Mouse (Mus musculus): ENCODE data around the gene Capn13.

The Capn13 gene

GRCm38 (mm10) chr17:73400862-73401261 lies at the start of gene Capn13:
Gene Capn13 (minus strand): TSS chr17:73400866.
- DNase-seq (ENCODE audit: low spot score), result no peak

GRCm38 (mm10) chr17:73449104-73449503 lies 48.4 kb upstream of the Capn13 start:
- DNase-seq (ENCODE audit: low spot score), result no peak

DNA sequence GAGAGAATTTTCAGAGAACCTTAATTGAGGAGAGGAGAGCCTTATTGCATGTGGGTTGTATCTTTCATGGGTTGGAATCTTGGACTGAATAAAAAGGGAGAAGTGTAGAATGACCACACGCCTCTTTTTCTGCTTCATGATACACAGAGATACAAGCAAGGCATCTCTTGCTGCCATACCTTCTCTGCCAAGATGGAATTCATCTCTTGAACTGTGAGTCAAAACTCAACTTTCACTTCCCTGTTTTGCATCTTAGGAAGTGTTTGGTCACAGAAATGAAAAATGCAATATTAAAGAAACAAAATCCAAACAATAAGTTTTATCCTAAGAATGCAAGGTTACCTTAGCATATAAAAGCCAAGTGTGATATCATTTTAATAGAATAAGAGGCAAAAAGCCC lies 40.1 kb upstream of the Capn13 start:
- no peak for DNase-seq (ENCODE audit: low spot score)

DNA sequence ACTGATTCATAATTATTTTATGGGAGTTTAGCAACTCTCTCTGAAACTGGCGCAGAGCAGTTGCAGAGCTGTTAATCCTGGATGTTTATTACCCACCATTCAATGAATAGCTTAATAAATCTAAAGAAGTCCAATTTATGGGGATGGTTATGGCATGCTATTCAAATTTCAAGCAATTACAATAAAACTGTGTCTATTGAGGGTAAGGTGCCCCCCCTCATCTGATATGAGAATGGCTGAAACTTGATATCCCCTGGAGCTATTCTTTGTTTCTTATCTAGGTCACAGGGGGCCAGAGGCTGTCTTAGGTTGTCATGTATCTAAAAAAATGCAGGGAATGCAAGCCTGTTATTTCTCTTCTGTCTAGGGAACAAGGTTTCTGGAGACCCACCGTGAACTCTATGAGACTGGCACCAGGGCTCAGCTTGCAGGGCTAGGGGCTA lies 31.9 kb upstream of the Capn13 start:
- no peak for DNase-seq (ENCODE audit: low spot score)

GRCm38 (mm10) chr17:73432058-73432457 lies 31.4 kb upstream of the Capn13 start:
- DNase-seq (ENCODE audit: low spot score), result no peak

DNA sequence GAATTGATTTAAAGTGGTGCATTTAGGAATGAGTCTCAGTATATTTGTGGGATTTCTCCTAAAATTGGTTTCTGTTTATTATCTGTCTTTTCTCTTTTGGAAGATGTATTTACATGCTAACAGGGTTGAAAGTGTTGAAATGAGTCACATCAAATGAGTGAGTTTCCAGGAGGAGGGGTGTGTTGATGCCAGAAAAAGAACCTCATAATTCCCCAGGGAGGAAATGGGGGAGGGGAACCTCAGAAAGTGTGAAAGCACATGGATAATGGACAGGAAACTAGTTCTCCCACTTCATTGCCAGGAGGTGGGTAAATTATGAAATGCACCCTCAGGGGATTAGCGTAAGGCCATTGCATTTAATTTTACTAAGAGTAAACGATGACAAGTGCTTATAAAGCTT lies 16.7 kb upstream of the Capn13 start:
- no peak for DNase-seq (ENCODE audit: low spot score)

DNA sequence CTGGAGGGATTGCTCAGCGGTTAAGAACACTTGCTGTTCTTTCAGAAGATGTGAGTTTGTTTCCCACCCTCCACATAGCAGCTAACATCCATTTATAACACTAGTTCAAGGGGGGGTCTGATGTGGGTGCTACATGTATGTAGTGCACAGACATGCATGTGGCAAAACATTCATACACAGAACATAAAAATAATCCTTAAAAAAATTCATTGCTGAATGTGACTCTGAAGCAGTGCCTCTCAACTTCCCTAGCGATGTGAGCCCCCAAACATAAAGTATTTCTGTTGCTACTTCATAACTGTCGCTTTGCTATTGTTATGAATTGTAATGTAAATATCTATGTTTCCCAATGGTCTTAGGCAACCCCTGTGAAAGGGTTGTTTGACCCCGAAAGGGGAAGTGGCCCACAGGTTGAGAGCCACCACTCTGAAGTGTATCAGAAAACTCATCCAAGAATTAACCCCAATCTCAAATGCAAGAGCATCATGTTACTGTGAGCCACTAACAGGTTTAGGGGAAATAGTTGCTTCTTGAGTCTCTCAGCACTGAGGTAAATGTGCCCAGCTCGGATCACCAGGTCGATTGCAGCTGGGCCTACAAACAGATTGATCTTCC lies 15.6 kb upstream of the Capn13 start:
- DNase-seq (ENCODE audit: low spot score), result no peak

DNA sequence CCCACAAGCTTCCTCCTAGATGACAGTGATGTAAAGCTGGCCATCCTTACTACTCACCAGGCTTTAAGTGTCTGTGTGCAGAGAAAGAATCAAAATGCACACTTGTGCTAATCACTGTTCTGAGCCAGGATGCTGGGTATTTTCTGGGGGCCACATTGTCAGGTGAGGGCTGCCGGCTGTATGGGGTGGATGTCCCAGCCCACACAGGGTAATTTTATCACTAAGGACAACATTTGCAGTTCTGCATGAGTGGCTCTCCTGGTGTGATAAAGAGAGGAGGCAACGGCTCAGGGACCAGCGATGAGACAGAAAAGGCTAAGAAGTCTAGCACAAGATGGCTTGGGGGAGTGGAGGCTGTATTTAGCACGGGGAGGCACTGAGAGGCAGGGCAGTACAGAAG lies 11.2 kb upstream of the Capn13 start:
- DNase-seq (ENCODE audit: low spot score), result no peak

DNA sequence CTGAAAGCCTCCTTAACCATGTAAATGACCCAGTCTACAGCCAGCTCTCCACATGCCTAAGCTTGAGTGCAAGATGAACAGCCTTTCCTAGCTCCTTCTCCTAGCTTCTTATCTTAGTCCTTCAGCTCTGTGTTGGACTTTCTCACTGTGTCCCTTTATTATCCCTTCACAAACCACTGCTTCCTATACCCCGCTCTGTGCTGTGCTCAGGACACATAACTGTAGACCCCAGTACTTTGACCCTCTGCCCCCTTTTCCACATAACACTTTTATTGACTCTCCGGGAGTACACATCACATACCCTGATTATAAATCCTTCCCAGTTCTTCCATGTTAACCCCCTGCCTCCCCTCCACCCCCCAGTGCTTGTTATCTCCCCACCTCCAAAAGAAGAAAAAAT lies 606 bp upstream of the Capn13 start:
- DNase-seq (ENCODE audit: low spot score), result no peak

DNA sequence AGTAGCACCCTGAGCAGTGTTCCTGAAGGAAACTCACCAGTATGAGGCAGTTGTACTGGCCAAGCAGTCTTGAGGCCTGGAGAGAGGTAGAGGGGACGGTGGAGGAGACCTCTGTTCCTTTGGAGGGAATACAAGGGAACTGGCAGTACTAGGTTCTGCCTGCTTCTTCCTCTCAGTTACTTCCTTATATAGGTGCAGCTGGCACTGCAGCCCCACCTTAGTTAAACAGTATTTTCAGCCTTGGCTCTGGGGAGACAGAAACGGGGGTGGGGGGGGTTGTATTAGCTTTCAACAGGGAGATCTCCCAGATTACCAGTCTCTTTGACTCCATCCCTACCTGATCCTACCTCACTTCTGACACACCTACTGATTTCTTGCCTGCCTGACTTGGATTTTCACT lies 1.5 kb downstream of the Capn13 start:
- DNase-seq (ENCODE audit: low spot score), result no peak

DNA sequence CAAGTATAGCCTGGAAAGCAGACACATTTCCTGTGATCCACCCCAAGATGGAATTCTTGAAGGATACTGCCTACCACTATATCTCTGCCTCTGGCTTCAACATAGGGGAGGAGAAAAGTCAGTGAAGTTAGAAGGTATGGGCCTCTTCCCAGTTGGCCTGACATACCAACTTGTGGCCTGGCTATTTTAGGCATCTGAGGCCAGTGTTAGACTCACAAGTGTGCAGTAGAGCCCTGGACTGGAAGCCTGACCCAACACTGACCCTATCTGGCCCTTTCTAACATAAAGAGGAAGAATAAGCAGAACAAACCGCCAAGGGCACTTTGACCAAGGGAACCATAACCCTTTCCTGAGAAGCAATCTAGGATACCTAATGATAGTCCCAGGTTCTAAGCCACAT lies 7.3 kb downstream of the Capn13 start:
- no peak for DNase-seq (ENCODE audit: low spot score)

- DNase-seq (ENCODE audit: low spot score), result no peak
These were observed 8.9 kb downstream of the Capn13 start for GRCm38 (mm10) chr17:73391771-73392170.

GRCm38 (mm10) chr17:73390191-73391089 lies 10.2 kb downstream of the Capn13 start:
- DNase-seq (ENCODE audit: low spot score), result no peak

GRCm38 (mm10) chr17:73389336-73389735 lies 11.3 kb downstream of the Capn13 start:
- no peak for DNase-seq (ENCODE audit: low spot score)

DNA sequence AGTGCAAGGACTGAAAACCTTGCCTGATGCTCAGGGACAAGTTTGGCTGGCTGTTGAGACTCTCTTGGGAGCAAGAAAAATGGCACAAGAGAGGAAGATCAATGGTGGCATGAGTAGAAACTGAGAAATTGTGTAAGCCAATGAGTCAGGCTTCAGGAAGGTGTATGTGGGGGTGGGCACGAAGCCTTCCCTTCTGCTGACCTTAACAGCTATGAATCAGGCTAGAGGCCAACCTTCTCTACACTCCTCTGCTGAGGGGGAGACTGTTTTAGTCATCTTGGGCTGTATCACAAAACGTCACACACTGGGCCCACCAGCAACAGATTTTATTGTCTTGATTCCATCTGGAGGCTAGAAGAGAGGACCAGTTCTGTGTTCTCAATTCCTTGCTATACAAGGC lies 14.1 kb downstream of the Capn13 start:
- DNase-seq (ENCODE audit: low spot score), result no peak

DNA sequence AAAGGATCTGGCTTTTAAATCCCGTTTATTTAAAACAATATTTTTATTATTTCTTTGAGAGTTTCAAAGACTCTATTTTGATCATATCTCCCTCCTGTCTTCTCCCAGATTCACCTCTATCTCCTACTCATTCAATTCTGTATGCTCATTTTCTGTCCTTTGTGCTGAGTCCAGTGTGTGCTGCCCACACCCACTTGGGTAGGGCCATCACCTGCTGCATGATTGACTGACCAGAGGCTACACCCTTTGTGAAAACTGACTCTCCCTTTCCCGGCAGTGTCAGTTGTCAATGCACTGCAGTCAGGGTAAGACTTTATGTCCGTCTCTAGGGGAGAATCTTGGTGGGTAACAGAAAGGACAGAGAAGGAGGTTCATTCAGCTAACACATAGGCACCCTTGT lies 14.7 kb downstream of the Capn13 start:
- DNase-seq (ENCODE audit: low spot score), result no peak

GRCm38 (mm10) chr17:73382327-73383014 lies 18.2 kb downstream of the Capn13 start:
- no peak for DNase-seq (ENCODE audit: low spot score)

GRCm38 (mm10) chr17:73381681-73382080 lies 19.0 kb downstream of the Capn13 start:
- no peak for DNase-seq (ENCODE audit: low spot score)

- DNase-seq (ENCODE audit: low spot score), result no peak
These were observed 22.7 kb downstream of the Capn13 start for GRCm38 (mm10) chr17:73377778-73378484.

DNA sequence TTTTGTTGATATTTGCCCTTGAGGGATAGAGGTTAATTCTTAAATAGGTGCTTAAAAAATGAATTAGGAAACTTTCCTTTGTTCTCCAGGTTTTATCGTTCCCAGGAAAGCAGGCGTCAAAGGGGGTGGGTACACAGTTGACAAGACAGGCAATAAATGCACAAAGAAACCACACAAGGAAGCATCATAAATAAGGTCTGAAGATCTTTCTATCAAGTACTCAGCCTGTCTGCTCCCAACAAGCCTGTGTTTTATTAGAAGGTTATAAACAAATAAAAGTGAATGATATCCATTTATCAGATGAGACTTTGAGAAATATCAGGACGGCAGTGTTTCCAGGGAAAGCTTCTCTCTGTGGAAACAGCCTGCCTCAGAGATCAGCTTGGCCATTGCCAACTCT lies 33.3 kb downstream of the Capn13 start:
- DNase-seq (ENCODE audit: low spot score), result no peak

DNA sequence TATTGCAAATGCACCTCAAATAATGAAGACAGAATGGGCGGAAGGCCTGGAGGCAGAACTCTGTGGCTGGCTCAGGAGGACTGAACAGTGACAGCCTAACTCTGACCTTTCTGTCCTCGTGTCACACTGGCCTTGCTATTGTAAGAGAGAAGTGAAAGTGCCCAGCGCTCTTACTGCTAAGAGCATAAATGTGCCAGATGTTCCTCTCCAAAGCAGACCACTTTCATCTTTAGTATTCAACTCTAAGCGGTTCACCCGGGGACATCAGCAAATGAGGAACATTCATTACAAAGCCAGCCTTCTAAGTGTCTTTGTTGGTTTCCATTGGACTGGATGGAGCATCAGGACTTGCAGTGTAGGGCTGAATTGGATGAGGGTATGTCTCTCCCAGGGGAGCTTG lies 39.6 kb downstream of the Capn13 start:
- no peak for DNase-seq (ENCODE audit: low spot score)

- no peak for DNase-seq (ENCODE audit: low spot score)
These were observed 56.9 kb downstream of the Capn13 start for GRCm38 (mm10) chr17:73343632-73344390.
